Mouse (Mus musculus) liver, embryonic 14.5 days (tissue): ENCODE measurements around the gene Sufu. TPM values are rescaled to one million over a fixed set of nuclear protein-coding genes. Genes with fewer than 3 reads are reported as not detected.
A peak's percentile ranks its signal among the peaks of the same experiment; 100 is the strongest.

ENCODE experiments used
- ATAC-seq: fragments of 200-750 bp; cut with Nextera tagmentation; 2 replicates; pipeline ENCODE4 v1.8.0; 2017; ENCODE audit warnings: moderate number of reproducible peaks, mild to moderate bottlenecking, moderate library complexity; ENCODE audit not compliant: insufficient read depth
- DNase-seq, 3 experiments: peaks; one replicate each; pipeline ENCODE4 v3.0.0-alpha.2; 2012 to 2013; ENCODE audit warnings: low read depth in 3 of 3, low spot score in 3 of 3
- H3K27ac ChIP-seq: fragments of 300-500 bp; sonication (generic); 2 replicates; pipeline ENCODE4 v1.5.1; 2014; ENCODE audit warnings: moderate library complexity, mild to moderate bottlenecking, control low read depth, inconsistent platforms
- H3K27me3 ChIP-seq: fragments of 300-500 bp; sonication (generic); 2 replicates; pipeline ENCODE4 v1.6.1; 2014; ENCODE audit warnings: mild to moderate bottlenecking, low read length, moderate library complexity; ENCODE audit not compliant: control insufficient read depth, insufficient read depth
- H3K36me3 ChIP-seq: fragments of 300-500 bp; sonication (generic); replicated peaks from 2 replicates; pipeline ENCODE4 v1.6.1; 2014; ENCODE audit warnings: low read depth; ENCODE audit not compliant: control insufficient read depth, insufficient read depth
- H3K4me1 ChIP-seq, 2 experiments: fragments of 200-500 bp in 1 of 2; fragments of 300-500 bp in 1 of 2; sonication (generic) in 1 of 2; replicated peaks; 2 replicates each; pipeline ENCODE4 v1.6.1; 2012 to 2014; ENCODE audit warnings: antibody characterized with exemption in 1 of 2, inconsistent platforms in 1 of 2, low read length in 1 of 2; ENCODE audit not compliant: control insufficient read depth in 2 of 2, insufficient read depth in 2 of 2
- H3K4me2 ChIP-seq: fragments of 300-500 bp; sonication (generic); 2 replicates; pipeline ENCODE4 v1.6.1; 2014; ENCODE audit warnings: low read depth, mild to moderate bottlenecking, control low read depth, moderate library complexity
- H3K4me3 ChIP-seq, 2 experiments: fragments of 200-500 bp in 1 of 2; fragments of 300-500 bp in 1 of 2; sonication (generic) in 1 of 2; 2 replicates each; pipeline ENCODE4 v1.5.1; 2012 to 2014; ENCODE audit warnings: low read depth in 2 of 2, low read length in 2 of 2, mild to moderate bottlenecking in 2 of 2, control low read depth in 1 of 2, inconsistent platforms in 1 of 2, moderate library complexity in 1 of 2; ENCODE audit not compliant: insufficient read depth in 1 of 2
- H3K9ac ChIP-seq: fragments of 300-500 bp; sonication (generic); replicated peaks from 2 replicates; pipeline ENCODE4 v1.6.1; 2014; ENCODE audit warnings: mild to moderate bottlenecking, control low read depth, moderate library complexity
- H3K9me3 ChIP-seq: fragments of 300-500 bp; sonication (generic); 2 replicates; pipeline ENCODE4 v1.6.1; 2016; ENCODE audit warnings: low read length, mixed read lengths; ENCODE audit not compliant: control insufficient read depth
- CTCF ChIP-seq: IDR thresholded peaks from 2 replicates; pipeline ENCODE4 v1.5.1; 2016; ENCODE audit warnings: antibody characterized with exemption, low read depth, control low read depth
- EP300 ChIP-seq: IDR thresholded peaks from 2 replicates; pipeline ENCODE4 v1.6.1; 2016; ENCODE audit warnings: antibody characterized with exemption, low read depth
- WGBS: fragments of 180-500 bp; shearing (Covaris S2); extraction: QIAGEN DNeasy Blood & Tissue Kit; methylation state at CpG from one replicate; pipeline ENCODE4 v1.1.7; 2014; ENCODE audit not compliant: insufficient replicate concordance; 5-methylcytosine and 5-hydroxymethylcytosine counted together
- polyA plus RNA-seq, 2 experiments: library from polyadenylated mRNA; depleted of rRNA in 1 of 2; stranded (reverse) in 1 of 2; unstranded in 1 of 2; fragments of >200 nt; fragmentation: Nextera tagmentation in 1 of 2; extraction: Ambion mirVana in 1 of 2; gene quantifications; 2 replicates each; pipeline versions ENCODE4 v1.2.1 to v1.2.3; 2012 to 2014

Sufu gene
- polyA plus RNA-seq, 2 experiments = 3.6 to 4.2 TPM

- H3K9me3 ChIP-seq = no peaks in the 10 kb centered on the region
- H3K36me3 ChIP-seq = no peaks in the 10 kb centered on the region
- no peak overlapping the region for H3K4me3 ChIP-seq
- H3K4me1 ChIP-seq = peaks cover 0 to 25% of the 10 kb centered on the region in 2 experiments; a peak in 2 of 4 replicates
- no peak overlapping the region for H3K27ac ChIP-seq
- H3K4me2 ChIP-seq = no peak overlapping the region
- WGBS = 54% methylated on average over 21 of the region's 21 CpGs
- H3K27me3 ChIP-seq = no peaks in the 10 kb centered on the region
- ATAC-seq = no peak
- H3K9ac ChIP-seq = no peak overlapping the region
- no peak for DNase-seq
- no peak for TF ChIP-seq EP300
- TF ChIP-seq CTCF = no peak
Measured at GRCm38 (mm10) chr19:46479306-46480075, 82.8 kb downstream of the Sufu start.

DNA sequence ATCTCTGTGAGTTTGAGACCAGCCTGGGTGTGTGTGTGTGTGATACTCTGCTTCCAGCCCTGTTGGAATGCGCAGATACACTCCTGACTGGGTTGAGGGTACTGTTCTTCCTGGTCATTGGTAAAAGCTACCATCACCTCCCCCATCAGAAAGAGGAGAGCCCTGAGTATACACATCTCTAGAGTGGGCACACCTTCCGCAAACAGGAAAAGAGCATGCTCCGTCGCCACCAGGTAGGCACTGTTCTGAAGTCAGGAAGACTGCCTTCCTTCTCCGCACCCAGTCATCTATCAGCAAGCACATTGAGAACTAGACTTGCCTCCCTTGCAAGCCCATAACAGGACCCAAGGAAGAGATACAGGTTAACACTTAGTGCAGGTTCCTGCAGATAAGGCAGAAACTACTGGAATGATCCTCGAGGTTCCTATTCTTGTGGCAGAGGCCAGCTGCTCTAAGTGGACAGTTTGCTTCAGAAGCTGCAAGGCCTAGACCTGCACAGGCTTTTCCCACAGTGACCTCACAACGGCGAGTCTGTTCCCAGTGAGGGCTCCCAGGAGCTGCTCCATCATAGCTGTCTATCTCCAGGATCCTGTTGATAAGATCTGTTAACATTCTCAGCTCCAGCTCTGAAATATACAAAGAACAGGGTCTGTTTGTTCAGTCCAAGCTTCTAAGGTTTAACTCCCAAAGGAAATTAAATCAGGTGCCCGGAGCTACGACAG is 84.1 kb downstream of the Sufu start:
- DNase-seq (no peak), ATAC-seq (no peak)
- TF ChIP-seq EP300 (no peak), CTCF (no peak)
- Histone ChIP-seq H3K4me3 (no peak overlapping the region), H3K27me3 (no peaks in the 10 kb centered on the region), H3K36me3 (no peaks in the 10 kb centered on the region), H3K9ac (no peak overlapping the region), H3K27ac (no peak overlapping the region), H3K9me3 (no peaks in the 10 kb centered on the region), H3K4me2 (no peak overlapping the region), H3K4me1 (peaks cover 5 to 38% of the 10 kb centered on the region in 2 experiments)
- WGBS = 61% methylated on average over 10 of the region's 10 CpGs

DNA sequence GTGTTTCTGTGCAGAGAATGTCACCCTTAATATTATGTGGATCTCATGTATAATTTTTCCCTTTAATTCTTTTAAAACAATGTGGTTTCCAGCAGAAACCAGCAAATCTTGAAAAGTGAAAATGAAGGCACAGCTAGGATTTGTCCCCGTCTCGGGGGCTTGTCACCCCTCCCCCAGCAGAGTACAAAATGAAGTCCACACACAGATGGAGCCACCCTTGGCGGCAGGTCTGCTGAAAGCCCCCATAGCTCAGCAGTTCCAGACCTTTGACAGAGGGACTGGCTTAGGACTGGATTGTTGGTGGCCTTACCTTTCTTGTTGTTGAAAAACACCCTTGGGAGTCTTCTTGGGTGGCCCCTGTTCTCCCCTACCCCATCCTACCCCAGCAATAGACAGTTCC is 84.7 kb downstream of the Sufu start:
- Histone ChIP-seq H3K9ac (no peak overlapping the region), H3K4me2 (no peak overlapping the region), H3K27ac (no peak overlapping the region), H3K4me1 (peaks cover 9 to 42% of the 10 kb centered on the region in 2 experiments), H3K36me3 (no peaks in the 10 kb centered on the region), H3K4me3 (no peak overlapping the region), H3K9me3 (no peaks in the 10 kb centered on the region), H3K27me3 (no peaks in the 10 kb centered on the region)
- TF ChIP-seq CTCF = no peak
- TF ChIP-seq EP300 = no peak
- 58% methylated on average over 3 of the region's 3 CpGs for WGBS
- ATAC-seq = no peak
- no peak for DNase-seq

DNA sequence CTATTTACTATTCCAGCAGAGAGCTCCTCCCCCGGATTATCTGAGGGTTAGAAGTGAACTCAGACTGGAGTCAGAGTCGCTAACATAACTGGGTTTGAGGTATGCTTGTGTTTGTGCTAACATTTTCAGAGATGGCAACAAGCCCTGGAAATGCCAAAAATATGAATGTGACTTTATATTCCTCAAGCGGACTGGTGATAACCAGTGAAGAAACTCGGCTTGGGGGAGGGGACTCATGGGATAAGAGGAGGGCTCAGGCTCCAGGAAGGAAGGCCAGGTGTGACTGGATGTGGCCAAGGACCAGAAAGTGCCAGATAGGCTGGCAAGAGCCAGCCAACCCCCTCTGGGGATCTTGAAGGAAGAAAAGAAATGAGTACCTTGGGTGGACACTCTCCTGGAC is 85.1 kb downstream of the Sufu start:
- peaks cover 10 to 42% of the 10 kb centered on the region in 2 experiments for H3K4me1 ChIP-seq
- no peaks in the 10 kb centered on the region for H3K27me3 ChIP-seq
- TF ChIP-seq CTCF = no peak
- no peak for TF ChIP-seq EP300
- no peak overlapping the region for H3K27ac ChIP-seq
- no peak overlapping the region for H3K9ac ChIP-seq
- ATAC-seq = no peak
- no peaks in the 10 kb centered on the region for H3K36me3 ChIP-seq
- H3K4me3 ChIP-seq = no peak overlapping the region
- no peak overlapping the region for H3K4me2 ChIP-seq
- WGBS = 35% methylated on average over 4 of the region's 4 CpGs
- no peak for DNase-seq
- no peaks in the 10 kb centered on the region for H3K9me3 ChIP-seq

DNA sequence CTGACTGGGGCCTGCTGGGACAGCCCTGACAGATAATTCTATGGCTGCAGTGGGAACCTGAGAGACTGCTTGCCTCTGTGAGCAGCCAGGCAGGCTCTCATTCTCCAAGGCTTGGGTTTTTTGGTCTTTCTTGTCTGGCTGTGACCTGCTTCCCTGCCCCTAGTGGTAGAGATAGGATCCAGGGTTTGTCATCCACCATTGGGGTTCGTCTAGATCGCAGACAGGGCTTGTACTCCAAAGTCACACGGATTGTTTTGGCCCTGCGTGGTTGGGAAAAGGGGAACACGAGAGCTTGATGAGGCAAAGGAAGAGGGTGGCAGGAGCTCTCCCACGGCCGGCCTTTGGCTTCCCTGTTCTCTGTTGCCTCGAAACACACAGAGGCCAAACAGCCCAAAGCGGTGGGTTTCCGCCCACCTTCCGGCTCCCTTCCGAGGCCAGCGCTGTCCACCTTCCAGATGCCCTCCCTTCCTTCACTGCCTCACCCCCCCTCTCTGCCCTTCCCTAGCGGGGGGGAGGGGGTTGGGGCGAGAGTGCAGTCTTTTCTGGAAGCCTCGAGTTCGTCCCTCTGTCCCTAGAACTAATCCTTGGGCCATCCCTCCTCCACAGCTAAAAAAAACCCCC is 86.3 kb downstream of the Sufu start:
- Histone ChIP-seq H3K27me3 (no peaks in the 10 kb centered on the region), H3K9me3 (no peaks in the 10 kb centered on the region), H3K36me3 (no peaks in the 10 kb centered on the region), H3K4me3 (no peak overlapping the region), H3K4me1 (peaks cover 10 to 42% of the 10 kb centered on the region in 2 experiments), H3K9ac (no peak overlapping the region), H3K4me2 (no peak overlapping the region), H3K27ac (no peak overlapping the region)
- ATAC-seq (no peak), DNase-seq (no peak)
- WGBS = 18% methylated on average over 17 of the region's 17 CpGs
- TF ChIP-seq EP300 (no peak), CTCF (peak; percentile 59)
